Mouse (Mus musculus): ENCODE results near the gene Phka2. TPM values are rescaled to one million over a fixed set of nuclear protein-coding genes. Genes with fewer than 3 reads are reported as not detected.

Phka2 gene
- total RNA-seq (2021) = 1 to 10 TPM; 4.0 to 4.8 TPM
- long read RNA-seq, experiment 1, full-length matches to known transcripts = 3 of 5 reads
- long read RNA-seq, experiment 1, partial matches to known transcripts = 2 of 5 reads
- long read RNA-seq, experiment 1, other reads (novel, unspliced or antisense) = 0 of 5 reads
- long read RNA-seq, experiment 2, full-length matches to known transcripts = 1 of 3 reads
- long read RNA-seq, experiment 2, partial matches to known transcripts = 1 of 3 reads
- long read RNA-seq, experiment 2, other reads (novel, unspliced or antisense) = 1 of 3 reads

GRCm38 (mm10) chrX:160502048-160503041, at the start of gene Phka2:
Phka2 (plus strand) TSS chrX:160502166.
- DNase-seq (ENCODE audit: low spot score) = peak; percentile 83

DNA sequence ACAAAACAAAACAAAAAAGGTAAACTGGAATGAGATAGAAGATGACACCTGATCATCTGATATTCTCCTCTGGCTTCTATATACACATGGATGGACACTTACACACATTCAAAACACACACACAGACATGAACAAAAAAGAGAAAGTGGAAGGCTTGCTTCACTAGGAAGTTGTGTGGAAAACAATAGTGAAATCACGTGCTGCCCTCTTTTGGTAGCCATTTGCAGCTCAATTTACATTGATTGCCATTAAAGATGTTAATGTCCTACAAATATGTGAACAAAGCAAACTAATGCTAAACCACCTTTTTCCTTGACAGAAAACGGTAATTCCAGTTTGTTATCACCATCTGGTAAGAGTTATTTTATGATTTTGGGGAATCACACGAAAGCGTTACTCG, 46.3 kb upstream of the Phka2 start:
- DNase-seq (ENCODE audit: low spot score) = no peak

DNA sequence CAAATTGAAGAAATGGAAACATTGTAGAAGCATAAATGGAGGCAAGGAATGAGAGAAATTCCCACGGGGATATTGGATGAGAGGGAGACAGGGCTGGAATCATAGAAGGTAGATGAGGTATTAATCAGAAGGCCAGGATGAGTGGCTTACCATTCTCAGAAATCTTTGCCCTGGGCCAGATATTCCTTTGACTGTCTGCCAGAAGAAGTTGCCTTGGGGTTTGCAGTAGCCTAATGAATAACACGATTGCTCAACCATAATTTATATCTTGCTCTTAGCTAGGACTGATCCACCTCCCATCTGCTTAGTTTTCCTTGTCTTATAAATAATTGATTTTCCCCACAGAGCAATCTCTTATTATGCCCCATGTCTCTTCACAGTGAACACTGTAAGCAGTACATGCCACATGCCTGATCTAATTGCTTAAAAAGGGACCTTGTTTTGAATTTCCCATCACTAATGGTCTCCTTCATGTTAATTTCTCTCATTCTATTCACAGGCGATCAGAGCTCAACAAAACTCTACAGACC, 30.6 kb upstream of the Phka2 start:
- no peak for DNase-seq (ENCODE audit: low spot score)

- no peak for DNase-seq (ENCODE audit: low spot score)
These were observed 12.2 kb upstream of the Phka2 start for GRCm38 (mm10) chrX:160489784-160490183.

DNA sequence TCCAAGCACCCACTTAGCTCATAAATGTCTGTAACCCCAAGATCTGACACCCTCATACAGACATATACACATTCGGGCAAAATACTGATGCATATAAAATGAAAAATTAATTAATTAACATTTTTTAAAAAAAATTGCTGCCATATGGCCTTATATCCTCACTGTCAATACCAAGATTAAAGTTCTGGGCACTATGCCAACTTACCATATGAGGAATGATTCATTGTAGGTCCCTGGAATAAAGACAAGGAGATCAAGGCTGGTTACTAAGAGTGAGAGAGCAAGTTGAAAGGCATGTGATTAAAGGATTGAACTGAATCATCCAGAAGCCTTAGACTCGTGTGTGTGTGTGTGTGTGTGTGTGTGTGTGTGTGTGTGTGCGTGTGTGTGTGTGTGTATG, 7.6 kb upstream of the Phka2 start:
- no peak for DNase-seq (ENCODE audit: low spot score)

DNA sequence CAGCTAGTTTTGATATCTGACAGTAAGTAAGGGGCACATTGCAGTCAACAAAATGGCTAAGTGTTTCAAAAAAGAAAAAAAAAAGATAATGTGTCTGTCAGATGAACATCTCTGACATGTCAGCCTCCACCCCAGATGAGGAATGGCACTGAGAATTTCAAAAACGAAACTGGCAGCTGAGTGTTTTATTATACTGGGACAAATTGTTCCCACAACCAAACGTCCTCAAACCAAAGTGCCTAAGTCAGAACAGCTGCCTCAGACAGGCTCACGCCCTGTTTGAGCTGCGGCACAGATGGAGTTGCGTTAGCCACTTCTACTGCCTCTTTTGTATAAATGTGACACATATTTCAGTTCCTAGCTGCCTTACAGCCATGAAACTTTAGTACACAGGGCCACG, 7.0 kb upstream of the Phka2 start:
- DNase-seq (ENCODE audit: low spot score) = no peak

- no peak for DNase-seq (ENCODE audit: low spot score)
These were observed 5.5 kb upstream of the Phka2 start for GRCm38 (mm10) chrX:160496473-160496872.

DNA sequence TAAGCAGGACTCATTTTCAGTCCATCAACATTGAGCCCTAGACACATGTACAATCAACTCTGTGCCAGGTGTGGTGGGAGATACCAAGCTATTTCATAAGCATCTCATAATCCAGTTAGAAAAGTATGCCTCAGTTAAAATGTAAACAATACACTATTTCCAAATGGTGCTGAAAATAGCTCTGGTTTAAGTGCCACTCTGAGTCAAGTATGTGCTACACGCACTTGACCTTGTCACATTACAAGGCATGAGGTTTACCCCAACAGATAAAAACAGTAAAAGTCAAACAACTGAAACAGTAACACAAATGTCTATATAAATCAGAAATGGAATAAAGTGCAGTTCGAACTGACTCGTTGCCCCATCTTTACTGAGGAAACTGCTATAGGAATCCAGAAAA, 871 bp upstream of the Phka2 start:
- no peak for DNase-seq (ENCODE audit: low spot score)

DNA sequence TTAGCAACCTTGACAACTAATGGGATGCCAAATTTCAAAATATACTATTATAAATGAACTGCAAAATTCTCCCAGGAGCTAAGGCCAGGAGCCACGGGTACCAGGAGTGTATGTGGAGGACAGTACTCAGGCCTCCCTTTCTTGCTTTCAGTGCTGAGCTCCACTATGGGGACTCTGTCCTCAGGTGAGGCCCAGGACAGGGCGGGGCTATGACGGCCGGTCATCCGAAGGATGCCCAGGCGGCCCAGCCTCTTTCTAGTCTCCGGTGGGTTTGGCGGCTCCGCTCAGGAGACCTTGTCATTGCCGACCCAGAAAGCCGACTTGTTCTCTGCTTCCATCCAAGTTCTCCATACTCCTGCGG, 299 bp upstream of the Phka2 start:
- no peak for DNase-seq (ENCODE audit: low spot score)

- no peak for DNase-seq (ENCODE audit: low spot score)
These were observed 7.1 kb downstream of the Phka2 start for GRCm38 (mm10) chrX:160509046-160509445.

GRCm38 (mm10) chrX:160510197-160510596, 8.2 kb downstream of the Phka2 start:
- DNase-seq (ENCODE audit: low spot score) = peak; percentile 7

DNA sequence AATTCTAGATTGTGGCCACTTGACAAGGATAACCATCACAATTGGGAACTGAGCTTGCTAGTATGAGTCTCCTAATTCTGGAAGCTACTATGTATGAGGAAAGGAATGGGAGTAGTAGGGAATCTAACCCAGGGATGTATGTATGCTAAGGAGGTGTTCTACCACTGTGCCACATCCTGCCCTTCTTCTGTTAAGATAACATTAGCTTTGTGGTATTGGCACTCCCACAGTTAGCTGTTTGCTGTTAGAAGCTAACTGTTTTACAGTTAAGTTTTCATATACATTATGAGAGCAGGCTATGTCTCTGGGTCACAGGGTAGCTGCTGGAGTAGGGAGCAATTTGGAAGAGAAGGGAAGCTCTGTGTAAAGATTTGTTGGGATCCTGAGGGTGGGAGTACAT, 14.1 kb downstream of the Phka2 start:
- no peak for DNase-seq (ENCODE audit: low spot score)

- no peak for DNase-seq (ENCODE audit: low spot score)
These were observed 40.8 kb downstream of the Phka2 start for GRCm38 (mm10) chrX:160542772-160543171.

- DNase-seq (ENCODE audit: low spot score) = no peak
These were observed 46.9 kb downstream of the Phka2 start for GRCm38 (mm10) chrX:160548875-160549274.

DNA sequence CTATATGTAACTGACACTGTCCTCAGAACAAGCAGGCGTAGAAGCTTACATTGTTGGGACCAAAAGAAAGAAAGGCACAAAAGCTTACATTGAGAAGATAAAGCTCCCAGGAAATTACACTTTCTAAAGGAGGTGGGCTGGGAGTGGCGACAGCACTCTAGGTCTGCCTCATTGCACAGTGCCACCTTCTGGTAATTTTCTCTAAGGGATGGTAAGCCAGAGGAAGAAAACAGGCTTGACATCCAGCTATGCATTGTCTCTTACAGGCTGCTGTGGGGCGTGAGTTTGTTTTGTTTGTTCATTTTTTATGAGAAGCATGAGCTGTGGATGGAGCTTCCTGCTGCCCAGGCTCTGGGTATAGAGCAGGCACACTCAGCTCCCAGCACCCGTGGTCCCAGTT, 50.1 kb downstream of the Phka2 start:
- no peak for DNase-seq (ENCODE audit: low spot score)

GRCm38 (mm10) chrX:160583589-160583988, 81.6 kb downstream of the Phka2 start:
- no peak for DNase-seq (ENCODE audit: low spot score)

DNA sequence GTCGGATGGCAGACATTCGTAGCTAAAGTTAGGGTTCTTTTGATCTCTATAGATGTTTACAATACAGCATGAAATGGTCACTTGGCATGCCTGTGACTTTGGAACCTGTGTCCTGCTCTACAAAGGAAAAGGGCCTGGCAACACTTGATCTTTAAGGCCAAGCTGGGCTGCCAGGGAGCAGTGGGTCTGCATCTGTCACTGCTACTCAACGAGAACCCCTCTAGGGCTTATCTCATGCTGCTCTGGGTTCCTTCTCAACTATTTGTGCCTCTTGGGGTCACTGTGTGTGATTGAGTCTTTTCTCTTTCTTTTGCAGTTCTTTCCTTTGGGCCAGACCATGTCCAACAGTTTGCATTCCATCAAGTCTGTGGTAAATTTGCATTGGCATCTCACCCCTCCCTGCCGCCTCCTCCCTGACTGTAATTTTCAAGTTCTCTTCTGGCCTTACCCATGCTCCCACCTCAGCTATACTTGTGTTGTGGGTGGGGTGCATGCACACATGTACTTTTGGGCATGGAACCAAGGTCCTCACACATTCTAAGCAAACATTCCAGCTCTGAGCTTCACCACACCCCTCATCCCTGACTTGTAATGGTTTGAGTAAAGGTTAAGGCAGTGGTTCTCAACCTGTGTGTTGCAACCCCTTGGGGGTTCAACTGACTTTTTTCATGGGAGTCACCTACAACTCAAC, 82.3 kb downstream of the Phka2 start:
- no peak for DNase-seq (ENCODE audit: low spot score)

DNA sequence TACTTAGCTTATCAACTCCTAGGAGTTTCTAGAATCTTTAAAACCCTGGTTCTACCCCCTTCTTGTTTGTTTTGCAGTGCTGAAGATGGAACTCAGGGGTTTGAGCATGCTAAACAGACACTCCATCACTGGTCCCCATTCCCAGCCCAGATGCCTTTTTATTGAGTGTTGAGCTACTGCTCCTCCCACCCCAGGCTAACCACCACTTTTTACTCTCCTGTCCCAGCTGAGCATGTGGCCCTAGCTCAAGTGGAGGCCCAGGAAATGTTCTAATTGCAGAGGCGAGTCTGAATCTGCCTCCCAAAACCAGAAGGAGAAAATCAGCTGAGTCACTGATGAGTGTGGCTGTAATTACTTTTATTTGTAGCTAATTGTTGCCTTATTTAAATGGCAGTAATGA, 83.1 kb downstream of the Phka2 start:
- DNase-seq (ENCODE audit: low spot score) = no peak

- DNase-seq (ENCODE audit: low spot score) = no peak
These were observed 86.6 kb downstream of the Phka2 start for GRCm38 (mm10) chrX:160588523-160588922.

GRCm38 (mm10) chrX:160590147-160590546, 88.2 kb downstream of the Phka2 start:
- DNase-seq (ENCODE audit: low spot score) = no peak

DNA sequence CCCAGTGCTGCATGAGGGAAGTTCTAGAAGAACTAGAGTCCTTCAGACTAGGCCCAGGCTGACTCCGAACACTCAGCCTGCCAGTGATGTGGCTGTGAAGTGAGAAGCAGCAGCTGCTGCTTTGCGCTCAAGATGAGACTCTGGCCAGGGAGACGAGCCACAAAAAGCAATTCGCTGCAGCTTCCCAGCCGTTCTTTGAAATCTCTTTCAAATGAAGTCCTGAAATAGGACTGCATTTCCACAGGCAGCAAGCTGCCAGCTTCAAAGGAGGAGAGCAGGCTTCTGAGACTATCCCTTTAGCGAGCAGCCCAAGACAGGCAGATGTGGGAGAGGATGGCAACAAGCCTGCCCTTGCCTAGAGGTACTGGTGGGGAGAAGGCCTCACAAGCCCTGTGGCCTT, 91.0 kb downstream of the Phka2 start:
- DNase-seq (ENCODE audit: low spot score) = no peak

- DNase-seq (ENCODE audit: low spot score) = no peak
These were observed 96.1 kb downstream of the Phka2 start for GRCm38 (mm10) chrX:160598055-160598454.

All from gastrocnemius, adult 18-20 months (tissue).